Mouse (Mus musculus) G1E (cell line): ENCODE data around the gene Trim2. TPM values are rescaled to one million over a fixed set of nuclear protein-coding genes. Genes with fewer than 3 reads are reported as not detected.

ENCODE experiments used
- ATAC-seq: 2 replicates; pipeline ENCODE4 v1.8.0; 2016; ENCODE audit warnings: mild to moderate bottlenecking; ENCODE audit not compliant: insufficient number of reproducible peaks, poor library complexity, low FRiP score, severe bottlenecking; ENCODE audit errors: extremely low read depth
- DNase-seq: peaks from one replicate; pipeline ENCODE4 v3.0.0; 2012; ENCODE audit warnings: low spot score
- H3K27me3 ChIP-seq: 2 replicates; pipeline ENCODE4 v1.6.1; 2012; ENCODE audit warnings: mild to moderate bottlenecking, low read length, inconsistent platforms; ENCODE audit not compliant: insufficient read depth
- H3K36me3 ChIP-seq: replicated peaks from 2 replicates; pipeline ENCODE3; 2012; ENCODE audit warnings: mild to moderate bottlenecking, inconsistent platforms
- H3K4me1 ChIP-seq: 2 replicates; pipeline ENCODE4 v1.6.1; 2012; ENCODE audit warnings: low read depth, low read length, inconsistent platforms, mixed read lengths; ENCODE audit not compliant: insufficient read depth
- H3K4me3 ChIP-seq: 2 replicates; pipeline ENCODE4 v1.5.1; 2012; ENCODE audit warnings: low read depth, mild to moderate bottlenecking, inconsistent platforms, low read length, moderate library complexity, mixed read lengths
- H3K9me3 ChIP-seq: replicated peaks from 2 replicates; pipeline ENCODE4 v1.6.1; 2012; ENCODE audit warnings: inconsistent platforms
- CTCF ChIP-seq: IDR thresholded peaks from 2 replicates; pipeline ENCODE4 v1.5.1; 2012; ENCODE audit warnings: low read depth, low read length, inconsistent platforms, mixed read lengths
- GATA1 ChIP-seq: IDR thresholded peaks from 2 replicates; pipeline ENCODE4 v1.6.1; 2012; ENCODE audit warnings: borderline replicate concordance, low read length, inconsistent platforms, mixed read lengths
- GATA2 ChIP-seq: IDR thresholded peaks from 2 replicates; pipeline ENCODE4 v1.6.1; 2012; ENCODE audit warnings: low read depth, low read length, inconsistent platforms, borderline replicate concordance
- POLR2AphosphoS5 ChIP-seq: IDR thresholded peaks from 2 replicates; pipeline ENCODE4 v1.6.1; 2012; ENCODE audit warnings: low read depth, low read length, inconsistent platforms; ENCODE audit not compliant: insufficient replicate concordance
- TAL1 ChIP-seq: conservative IDR thresholded peaks from 2 replicates; pipeline ENCODE4 v1.6.1; 2012; ENCODE audit warnings: low read depth, low read length, inconsistent platforms, mixed read lengths
- polyA plus RNA-seq: library from polyadenylated mRNA; stranded (reverse); fragments of >175 nt; gene quantifications from 2 replicates; pipeline ENCODE4 v1.2.3, GENCODE M21; 2012
- total RNA-seq, 2 experiments: library from RNA; stranded (forward) in 1 of 2; stranded (reverse) in 1 of 2; fragments of 200-1000 nt in 1 of 2; fragments of >200 nt in 1 of 2; fragmentation: Nextera tagmentation in 1 of 2; gene quantifications; 2 replicates each; pipeline ENCODE4 v1.2.3; 2014 to 2017

Gene Trim2
- total and polyA plus RNA-seq, 3 experiments: 0.98 TPM; not detected in 2

DNA sequence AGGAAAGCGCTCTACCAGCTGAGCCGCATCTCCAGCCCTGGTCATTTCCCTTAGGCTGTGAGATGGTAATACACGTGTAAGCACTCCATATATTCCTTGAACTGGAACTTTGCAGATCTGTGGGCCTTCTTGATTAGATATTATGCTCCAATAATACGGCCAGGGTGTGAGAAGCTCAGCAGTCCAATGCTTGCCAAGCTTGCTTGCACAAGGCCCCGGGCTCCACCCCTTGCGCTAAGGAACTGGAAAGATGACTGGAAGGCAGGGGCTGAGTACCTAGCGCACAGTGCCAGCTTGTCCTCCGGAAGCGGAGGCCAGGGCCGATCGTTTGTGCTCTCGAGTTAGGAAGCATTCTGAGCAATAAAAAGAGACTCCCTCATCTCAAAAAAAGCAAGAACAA lies 29.7 kb upstream of the Trim2 start:
- Histone ChIP-seq H3K4me3 (no peak overlapping the region), H3K4me1 (peaks cover 22% of the 10 kb centered on the region), H3K9me3 (no peaks in the 10 kb centered on the region), H3K27me3 (peaks cover 60% of the 10 kb centered on the region), H3K36me3 (no peaks in the 10 kb centered on the region)
- TF ChIP-seq POLR2AphosphoS5: no peak
- TF ChIP-seq GATA2: no peak
- TF ChIP-seq CTCF: no peak
- TF ChIP-seq TAL1: no peak
- TF ChIP-seq GATA1: no peak
- ATAC-seq (no peak), DNase-seq (no peak)

- H3K4me3 ChIP-seq: no peak overlapping the region
- H3K4me1 ChIP-seq: peaks cover 22% of the 10 kb centered on the region
- H3K27me3 ChIP-seq: peaks cover 59% of the 10 kb centered on the region
- ATAC-seq (no peak), DNase-seq (no peak)
- TF ChIP-seq POLR2AphosphoS5 (no peak), TAL1 (no peak), GATA1 (no peak), GATA2 (no peak), CTCF (no peak)
- H3K36me3 ChIP-seq: no peaks in the 10 kb centered on the region
- no peaks in the 10 kb centered on the region for H3K9me3 ChIP-seq
These were observed 28.9 kb upstream of the Trim2 start for GRCm38 (mm10) chr3:84335421-84336073.

DNA sequence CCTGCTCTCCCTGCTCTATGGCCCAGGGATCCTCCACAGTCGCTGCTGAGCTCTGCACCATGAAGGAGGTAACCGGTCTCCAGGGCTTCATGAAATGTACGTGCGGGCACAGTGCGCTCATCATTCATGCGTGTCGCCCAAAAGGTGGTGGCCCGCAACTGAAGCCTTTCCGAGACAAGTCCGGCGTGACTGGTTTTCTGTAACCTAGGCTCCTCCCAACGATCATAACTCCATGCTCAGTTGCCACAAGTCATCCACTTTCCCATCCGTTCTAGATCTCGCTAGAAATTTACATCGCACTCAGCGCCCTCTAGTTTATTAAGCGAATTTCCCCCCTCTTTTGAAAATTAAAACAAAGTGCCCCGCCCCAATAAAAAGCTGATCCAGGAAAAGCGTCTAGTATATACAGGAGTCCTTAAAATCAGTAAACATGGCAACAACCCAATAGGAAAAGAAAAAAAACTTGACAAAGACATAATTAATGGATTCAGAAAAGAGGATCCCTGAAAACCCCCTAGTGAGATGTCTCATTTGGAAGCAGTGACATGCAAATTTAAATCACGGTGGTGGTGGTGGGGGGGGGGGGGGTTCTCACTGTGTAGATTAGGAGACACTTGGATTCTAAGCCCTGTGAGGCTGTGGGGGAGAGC lies 28.2 kb upstream of the Trim2 start:
- Histone ChIP-seq H3K4me3 (no peak overlapping the region), H3K9me3 (no peaks in the 10 kb centered on the region), H3K4me1 (peaks cover 22% of the 10 kb centered on the region), H3K36me3 (no peaks in the 10 kb centered on the region), H3K27me3 (peaks cover 59% of the 10 kb centered on the region)
- TF ChIP-seq GATA1: no peak
- no peak for TF ChIP-seq CTCF
- no peak for TF ChIP-seq TAL1
- TF ChIP-seq POLR2AphosphoS5: no peak
- TF ChIP-seq GATA2: no peak
- DNase-seq (no peak), ATAC-seq (no peak)

DNA sequence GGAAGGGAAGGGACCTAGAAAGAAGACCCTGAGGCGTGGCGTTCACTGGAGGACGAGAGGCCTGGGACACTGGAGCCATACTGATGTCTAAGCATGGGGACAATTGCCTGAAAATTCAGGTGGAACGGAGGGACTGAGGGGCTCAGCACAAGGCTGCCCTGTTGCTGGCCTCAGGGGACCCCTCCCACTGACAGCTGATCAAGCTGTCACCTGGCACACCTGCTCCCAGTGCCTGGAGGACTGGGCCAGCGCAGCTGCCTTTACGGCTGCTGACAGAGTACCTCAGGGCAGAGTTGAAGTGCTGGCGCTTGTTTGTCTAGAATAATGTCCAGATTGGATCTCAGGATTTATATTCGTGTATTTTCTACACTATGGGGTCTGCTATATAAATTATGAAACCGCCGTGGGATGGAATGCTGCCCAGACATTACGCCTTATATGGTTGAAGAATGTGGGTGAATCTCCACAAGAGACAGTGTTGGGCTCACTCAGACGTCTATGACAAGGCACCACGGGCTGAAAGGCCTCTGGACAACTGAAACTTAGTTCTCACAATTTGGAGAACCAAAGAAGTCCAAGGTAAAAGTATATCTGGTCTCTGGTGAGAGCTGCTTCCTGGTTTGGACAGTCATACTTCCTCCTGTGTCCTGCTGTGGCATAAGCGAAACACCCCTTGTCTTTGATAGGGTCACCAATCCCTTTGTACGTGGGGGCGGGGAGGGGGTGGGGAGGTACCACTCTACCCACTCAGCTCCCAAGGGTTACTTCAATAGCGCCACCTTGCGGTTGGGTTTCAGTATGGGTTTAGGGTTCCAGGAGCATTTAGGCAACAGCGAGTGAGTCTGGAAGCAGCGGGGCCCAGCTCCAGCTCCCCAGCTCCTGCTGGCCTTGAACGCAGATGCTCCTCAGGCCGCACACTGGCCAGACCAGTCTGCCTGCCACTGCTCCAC lies 27.0 kb upstream of the Trim2 start:
- Histone ChIP-seq H3K4me3 (no peak overlapping the region), H3K4me1 (peaks cover 18% of the 10 kb centered on the region), H3K9me3 (no peaks in the 10 kb centered on the region), H3K27me3 (peaks cover 55% of the 10 kb centered on the region), H3K36me3 (no peaks in the 10 kb centered on the region)
- ATAC-seq (no peak), DNase-seq (peak; percentile 39)
- TF ChIP-seq GATA2: no peak
- TF ChIP-seq CTCF: no peak; the same call in 1 of the 2 replicates
- TF ChIP-seq GATA1: no peak
- TF ChIP-seq POLR2AphosphoS5: no peak
- no peak for TF ChIP-seq TAL1

DNA sequence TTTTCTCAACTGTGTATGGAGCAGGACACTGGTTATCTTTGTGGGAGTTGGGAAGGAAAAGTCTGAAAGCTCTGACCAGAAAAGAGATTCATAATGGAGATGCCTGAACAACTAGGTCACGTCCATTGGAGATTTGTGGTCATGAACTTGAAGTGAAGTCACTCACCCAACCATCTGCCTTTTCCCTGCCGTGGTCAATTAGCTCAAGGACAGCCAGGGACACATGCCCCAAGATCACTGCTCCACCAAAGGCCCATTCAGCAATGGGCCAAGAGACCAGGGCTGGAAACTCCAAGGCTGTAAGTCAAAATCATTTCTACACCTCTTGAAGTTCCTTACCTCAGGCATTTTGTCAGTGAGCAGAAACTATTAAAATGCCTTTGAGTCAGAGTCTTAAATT lies 23.5 kb upstream of the Trim2 start:
- TF ChIP-seq GATA1 (no peak), TAL1 (no peak), CTCF (no peak), POLR2AphosphoS5 (no peak), GATA2 (no peak)
- ATAC-seq: no peak
- H3K4me3 ChIP-seq: no peak overlapping the region

DNA sequence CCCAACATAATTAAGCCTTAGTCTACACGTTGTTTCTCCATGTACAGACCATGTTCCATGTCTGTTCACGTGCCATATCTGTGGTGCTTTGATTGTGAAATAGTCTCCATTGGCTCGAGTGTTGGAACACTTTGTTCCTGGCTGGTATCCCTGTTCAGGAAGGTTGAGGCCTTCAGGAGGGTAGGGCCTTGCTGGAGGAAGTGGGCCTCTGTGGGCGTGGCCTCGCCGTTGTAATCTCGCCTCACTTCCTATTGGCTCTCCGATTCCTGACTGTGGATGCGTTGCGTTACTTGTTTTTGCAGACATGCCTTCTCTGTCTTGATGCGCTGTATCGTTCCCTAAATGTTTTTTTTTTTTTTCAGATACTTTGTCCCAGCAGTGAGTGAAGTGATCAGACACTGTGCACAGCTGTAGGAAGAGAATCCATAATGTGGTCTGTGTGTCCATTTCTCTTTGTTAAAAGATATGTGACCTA lies 18.3 kb upstream of the Trim2 start:
- Histone ChIP-seq H3K9me3 (no peaks in the 10 kb centered on the region), H3K4me3 (no peak overlapping the region), H3K27me3 (peaks cover 31% of the 10 kb centered on the region), H3K4me1 (peaks cover 10% of the 10 kb centered on the region), H3K36me3 (no peaks in the 10 kb centered on the region)
- TF ChIP-seq CTCF: no peak
- no peak for TF ChIP-seq POLR2AphosphoS5
- no peak for TF ChIP-seq GATA2
- TF ChIP-seq TAL1: no peak
- DNase-seq (no peak), ATAC-seq (no peak)

More for the DNA sequence above, 23.5 kb upstream of the Trim2 start:
- DNase-seq: no peak
- Histone ChIP-seq H3K9me3 (no peaks in the 10 kb centered on the region), H3K36me3 (no peaks in the 10 kb centered on the region), H3K4me1 (peaks cover 6% of the 10 kb centered on the region), H3K27me3 (peaks cover 51% of the 10 kb centered on the region)
